Mouse (Mus musculus) testis, postnatal 10 days (tissue): ENCODE measurements around the gene Hes1.

ENCODE experiments used
- DNase-seq: peaks from one replicate; pipeline ENCODE4 v3.0.0; 2021; ENCODE audit warnings: low spot score

The Hes1 gene

GRCm38 (mm10) chr16:30114451-30114850 lies 50.3 kb downstream of the Hes1 start:
- no peak for DNase-seq
